Mouse (Mus musculus): Measurements from ENCODE around the gene Hbb-bs. TPM values are rescaled to one million over a fixed set of nuclear protein-coding genes. Genes with fewer than 3 reads are reported as not detected.
"Not testable (repeated sequence)": the region's sequence is repeated elsewhere in the genome, so short reads cannot be mapped to it uniquely, and the experiment has no call there.

The Hbb-bs gene
- polyA plus RNA-seq, 1 experiment from 2014 or later = 259 TPM

DNA sequence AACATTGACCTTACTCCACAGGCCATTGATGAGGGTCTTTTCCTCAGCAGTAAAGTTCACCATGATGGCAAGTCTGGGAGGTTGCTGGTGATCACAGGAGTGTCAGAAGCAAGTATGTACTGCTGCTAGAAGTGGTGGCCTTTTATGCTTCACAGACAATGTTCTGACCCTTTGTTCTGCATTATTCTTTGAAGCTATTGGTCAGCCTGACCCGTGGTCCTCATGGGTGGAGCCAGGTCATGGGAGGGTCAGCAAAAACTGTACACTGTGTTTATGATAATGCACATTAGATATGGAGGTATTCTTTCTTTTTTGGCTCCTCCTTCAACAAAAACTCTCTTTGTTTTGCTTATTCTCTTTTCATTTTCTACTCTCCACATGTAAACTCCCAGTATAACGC, 25.2 kb upstream of the Hbb-bs start, which contains the start of gene Hbb-y:
Gene Hbb-y, minus strand, starts transcription at position 127 of the 400 bp plus-strand sequence.
- no peaks in the 10 kb centered on the region for H3K4me1 ChIP-seq (ENCODE audit: control insufficient read depth, insufficient read depth, low read length)
- H3K27ac ChIP-seq (ENCODE audit: low read depth, low read length) = no peak within 1 kb of the TSS
- H3K27me3 ChIP-seq (ENCODE audit: control insufficient read depth, insufficient read depth, low read length) = no peaks in the 10 kb centered on the region
- H3K9ac ChIP-seq (ENCODE audit: low read length) = no peak within 1 kb of the TSS
- no peak within 1 kb of the TSS for H3K4me2 ChIP-seq
- H3K36me3 ChIP-seq (ENCODE audit: control insufficient read depth, insufficient read depth, low read length) = no peaks in the 10 kb centered on the region
- no peaks in the 10 kb centered on the region for H3K9me3 ChIP-seq (ENCODE audit: control insufficient read depth, low read length)
- 76% methylated on average over 2 of the region's 2 CpGs for WGBS
- 0 out of 2 replicates have a peak, but pooled peaks have one; percentile 4 for ATAC-seq (ENCODE audit: low FRiP score)
- H3K4me3 ChIP-seq (ENCODE audit: low read depth, low read length) = no peak within 1 kb of the TSS
- no peak for DNase-seq (ENCODE audit: low spot score, missing footprints)

DNA sequence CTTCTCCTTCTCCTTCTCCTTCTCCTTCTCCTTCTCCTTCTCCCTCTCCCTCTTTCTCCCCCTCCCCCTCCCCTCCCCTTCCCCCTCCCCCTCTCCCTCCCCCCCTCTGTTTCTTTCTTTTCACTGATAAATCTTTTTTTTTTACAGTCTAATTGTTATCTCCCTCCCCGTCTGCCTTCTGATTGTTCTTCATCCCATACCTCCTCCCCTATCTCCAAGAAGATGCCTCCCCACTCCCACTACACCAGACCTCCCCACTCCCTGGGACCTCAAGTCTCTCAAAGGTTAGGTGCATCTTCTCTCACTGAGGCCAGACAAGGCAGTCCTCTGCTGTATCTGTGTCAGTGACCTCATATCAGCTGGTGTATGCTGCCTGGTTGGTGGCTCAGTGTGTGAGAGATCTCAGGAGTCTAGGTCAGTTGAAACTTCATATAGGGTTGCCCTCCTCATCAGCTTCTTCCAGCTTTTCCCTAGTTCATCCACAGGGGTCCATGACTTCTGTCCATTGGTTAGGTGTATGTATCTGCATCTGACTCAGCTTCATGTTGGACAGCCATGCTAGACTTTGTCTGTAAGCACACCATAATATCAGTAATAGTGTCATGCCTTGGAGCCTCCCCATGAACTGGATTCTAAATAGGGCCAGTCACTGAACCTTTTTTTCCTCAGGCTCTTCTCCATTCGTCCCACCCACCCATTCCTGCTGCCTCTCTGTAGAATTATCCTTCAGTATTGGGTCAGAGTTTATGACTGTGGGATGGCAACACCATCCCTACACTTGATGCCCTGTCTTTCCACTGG, 16.8 kb upstream of the Hbb-bs start:
- Histone ChIP-seq H3K4me1 (ENCODE audit: control insufficient read depth, insufficient read depth, low read length) (no peaks in the 10 kb centered on the region), H3K4me3 (ENCODE audit: low read depth, low read length) (no peak overlapping the region), H3K36me3 (ENCODE audit: control insufficient read depth, insufficient read depth, low read length) (no peaks in the 10 kb centered on the region), H3K27ac (ENCODE audit: low read depth, low read length) (no peak overlapping the region), H3K27me3 (ENCODE audit: control insufficient read depth, insufficient read depth, low read length) (no peaks in the 10 kb centered on the region), H3K9me3 (ENCODE audit: control insufficient read depth, low read length) (no peaks in the 10 kb centered on the region), H3K4me2 (no peak overlapping the region), H3K9ac (ENCODE audit: low read length) (no peak overlapping the region)
- DNase-seq (ENCODE audit: low spot score, missing footprints) = no peak
- no peak for ATAC-seq (ENCODE audit: low FRiP score)
- 40% methylated on average over 1 of the region's 2 CpGs for WGBS

DNA sequence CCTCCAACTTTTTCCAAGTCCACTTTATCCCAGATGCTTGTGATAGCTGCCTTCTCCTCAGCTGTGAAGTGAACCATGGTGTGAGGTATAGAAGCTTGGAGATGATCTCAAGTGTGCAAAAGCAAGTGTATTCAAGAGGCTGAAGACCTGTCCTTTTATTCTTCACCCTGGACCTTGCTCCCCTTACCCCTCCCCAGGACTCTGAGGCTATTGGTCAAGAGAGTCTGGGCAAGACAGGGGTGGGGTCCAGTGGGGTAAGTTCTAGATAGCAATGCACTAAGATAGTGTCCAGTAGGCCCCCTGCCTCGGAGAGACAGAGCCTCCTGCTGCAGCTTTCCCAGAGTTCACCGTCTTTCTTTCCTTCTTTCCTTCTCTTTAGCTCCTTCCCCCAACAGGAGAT, 15.1 kb upstream of the Hbb-bs start, which contains the start of gene Hbb-bh1:
Gene Hbb-bh1, minus strand, starts transcription at position 131 of the 400 bp plus-strand sequence.
- Histone ChIP-seq H3K4me1 (ENCODE audit: control insufficient read depth, insufficient read depth, low read length) (no peaks in the 10 kb centered on the region), H3K4me3 (ENCODE audit: low read depth, low read length) (no peak within 1 kb of the TSS), H3K27me3 (ENCODE audit: control insufficient read depth, insufficient read depth, low read length) (no peaks in the 10 kb centered on the region), H3K4me2 (no peak within 1 kb of the TSS), H3K27ac (ENCODE audit: low read depth, low read length) (no peak within 1 kb of the TSS), H3K9me3 (ENCODE audit: control insufficient read depth, low read length) (no peaks in the 10 kb centered on the region), H3K36me3 (ENCODE audit: control insufficient read depth, insufficient read depth, low read length) (no peaks in the 10 kb centered on the region), H3K9ac (ENCODE audit: low read length) (no peak within 1 kb of the TSS)
- 79% methylated on average over 2 of the region's 2 CpGs for WGBS
- DNase-seq (ENCODE audit: low spot score, missing footprints) = no peak
- no peak for ATAC-seq (ENCODE audit: low FRiP score)

DNA sequence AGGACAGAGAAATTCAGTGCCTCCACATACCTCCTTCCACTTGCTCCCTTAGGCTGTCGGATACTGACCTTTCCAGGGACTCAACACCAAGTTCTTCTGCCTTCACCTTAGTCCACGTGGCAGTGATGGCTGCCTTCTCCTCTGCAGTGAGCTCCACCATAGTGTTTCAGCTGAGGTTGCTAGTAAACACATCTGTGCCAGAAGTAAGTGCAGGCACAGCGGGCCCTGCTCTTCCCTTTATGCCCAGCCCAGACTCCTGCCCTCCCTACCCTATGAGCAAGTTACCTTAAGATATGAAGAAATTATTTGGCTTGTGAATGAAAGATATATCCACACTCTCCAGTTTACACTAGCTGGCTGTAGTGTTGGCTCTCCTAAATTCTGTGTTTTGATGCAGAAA, 12.4 kb upstream of the Hbb-bs start, which contains the start of gene Hbb-bh2:
Gene Hbb-bh2, minus strand, starts transcription at position 253 of the 400 bp plus-strand sequence.
- no peak for DNase-seq (ENCODE audit: low spot score, missing footprints)
- ATAC-seq (ENCODE audit: low FRiP score) = no peak
- no peaks in the 10 kb centered on the region for H3K27me3 ChIP-seq (ENCODE audit: control insufficient read depth, insufficient read depth, low read length)

DNA sequence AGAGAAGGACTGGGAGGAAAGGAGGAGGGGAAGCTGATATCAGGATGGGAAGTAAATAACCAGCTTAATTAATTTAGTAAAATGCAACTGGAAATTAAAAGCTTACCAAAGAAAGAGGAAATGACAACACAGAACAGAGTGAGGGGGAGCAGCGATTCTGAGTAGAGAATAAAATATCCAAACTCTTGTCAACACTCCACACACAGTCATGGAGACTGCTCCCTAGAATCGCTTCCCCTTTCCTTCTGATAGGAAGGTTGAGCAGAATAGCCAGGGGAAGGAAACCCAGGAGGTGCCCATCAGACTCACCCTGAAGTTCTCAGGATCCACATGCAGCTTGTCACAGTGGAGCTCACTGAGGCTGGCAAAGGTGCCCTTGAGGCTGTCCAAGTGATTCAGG, 757 bp downstream of the Hbb-bs start:
- DNase-seq (ENCODE audit: low spot score, missing footprints); H3K27ac ChIP-seq (ENCODE audit: low read depth, low read length); H3K27me3 ChIP-seq (ENCODE audit: control insufficient read depth, insufficient read depth, low read length); H3K4me1 ChIP-seq (ENCODE audit: control insufficient read depth, insufficient read depth, low read length); H3K36me3 ChIP-seq (ENCODE audit: control insufficient read depth, insufficient read depth, low read length); H3K9ac ChIP-seq (ENCODE audit: low read length); H3K4me3 ChIP-seq (ENCODE audit: low read depth, low read length); H3K9me3 ChIP-seq (ENCODE audit: control insufficient read depth, low read length); H3K4me2 ChIP-seq; ATAC-seq (ENCODE audit: low FRiP score): not testable (repeated sequence)
- no CpG with 5 or more reads among the region's 2 CpGs for WGBS

More for the DNA sequence above, 12.4 kb upstream of the Hbb-bs start, which contains the start of gene Hbb-bh2:
- no peak within 1 kb of the TSS for H3K9ac ChIP-seq (ENCODE audit: low read length)
- 77% methylated on average over 3 of the region's 3 CpGs for WGBS
- H3K27ac ChIP-seq (ENCODE audit: low read depth, low read length) = no peak within 1 kb of the TSS
- H3K36me3 ChIP-seq (ENCODE audit: control insufficient read depth, insufficient read depth, low read length) = no peaks in the 10 kb centered on the region
- no peak within 1 kb of the TSS for H3K4me2 ChIP-seq
- H3K4me3 ChIP-seq (ENCODE audit: low read depth, low read length) = no peak within 1 kb of the TSS
- H3K9me3 ChIP-seq (ENCODE audit: control insufficient read depth, low read length) = no peaks in the 10 kb centered on the region
- H3K4me1 ChIP-seq (ENCODE audit: control insufficient read depth, insufficient read depth, low read length) = no peaks in the 10 kb centered on the region

DNA sequence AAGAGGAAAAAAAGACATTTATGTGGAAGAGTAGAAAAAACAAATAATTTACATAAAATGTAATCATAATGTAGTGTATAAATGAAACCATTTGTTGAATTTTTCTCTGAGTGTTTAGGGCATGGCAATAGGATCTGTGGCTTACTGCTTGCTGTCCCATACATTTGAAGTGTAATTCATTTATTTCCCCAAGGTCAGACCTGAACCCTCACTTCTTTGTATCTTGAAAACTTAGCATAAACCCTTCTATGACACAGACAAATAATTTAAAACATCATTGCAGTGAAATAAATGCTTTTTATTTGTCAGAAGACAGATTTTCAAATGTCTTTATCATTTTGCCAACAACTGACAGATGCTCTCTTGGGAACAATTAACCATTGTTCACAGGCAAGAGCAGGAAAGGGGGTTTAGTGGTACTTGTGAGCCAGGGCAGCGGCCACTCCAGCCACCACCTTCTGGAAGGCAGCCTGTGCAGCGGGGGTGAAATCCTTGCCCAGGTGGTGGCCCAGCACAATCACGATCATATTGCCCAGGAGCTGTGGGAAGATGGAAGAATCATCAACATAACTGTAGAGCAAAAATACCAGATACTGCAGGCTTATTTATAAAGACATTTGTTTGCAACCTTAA, 1.5 kb downstream of the Hbb-bs start:
- no peak overlapping the region for H3K4me3 ChIP-seq (ENCODE audit: low read depth, low read length)
- no peaks in the 10 kb centered on the region for H3K27me3 ChIP-seq (ENCODE audit: control insufficient read depth, insufficient read depth, low read length)
- 85% methylated on average over 3 of the region's 3 CpGs for WGBS
- no peak overlapping the region for H3K4me2 ChIP-seq
- no peaks in the 10 kb centered on the region for H3K36me3 ChIP-seq (ENCODE audit: control insufficient read depth, insufficient read depth, low read length)
- H3K9me3 ChIP-seq (ENCODE audit: control insufficient read depth, low read length) = no peaks in the 10 kb centered on the region
- no peak for DNase-seq (ENCODE audit: low spot score, missing footprints)
- H3K9ac ChIP-seq (ENCODE audit: low read length) = no peak overlapping the region
- no peaks in the 10 kb centered on the region for H3K4me1 ChIP-seq (ENCODE audit: control insufficient read depth, insufficient read depth, low read length)
- no peak for ATAC-seq (ENCODE audit: low FRiP score)
- H3K27ac ChIP-seq (ENCODE audit: low read depth, low read length) = no peak overlapping the region

DNA sequence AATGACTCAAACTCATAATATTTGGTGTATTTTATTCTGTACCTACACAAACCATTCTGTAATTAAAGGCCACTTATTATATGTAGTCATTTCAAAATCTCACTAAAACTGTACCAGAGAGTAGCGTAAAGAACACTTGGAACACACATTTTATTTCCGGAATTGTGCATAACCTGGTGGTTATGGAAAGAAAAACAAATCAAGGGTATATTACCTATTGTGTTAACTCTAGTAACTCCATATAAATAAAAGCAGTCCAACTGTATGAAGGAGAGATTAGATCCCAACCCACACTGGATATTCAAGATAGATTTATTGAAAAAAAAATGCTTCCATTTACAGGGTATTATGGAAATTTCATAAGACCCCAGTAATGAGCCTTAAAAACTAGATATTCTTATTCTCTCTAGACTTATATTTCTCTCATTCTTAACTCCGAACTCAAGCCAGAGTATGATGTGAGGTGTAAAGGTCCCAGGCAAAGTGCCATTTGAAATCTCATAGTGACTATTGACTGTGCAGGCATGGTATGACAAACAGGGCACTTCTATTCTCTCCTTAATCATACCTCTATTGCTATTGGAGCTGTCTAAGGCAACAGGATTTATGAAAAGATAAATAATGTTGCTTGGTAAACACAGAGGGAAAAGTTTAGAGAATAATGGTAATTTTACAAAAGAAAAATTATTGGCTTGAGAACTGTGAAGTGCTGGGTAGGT, 2.2 kb downstream of the Hbb-bs start:
- ATAC-seq (ENCODE audit: low FRiP score) = no peak
- no peaks in the 10 kb centered on the region for H3K9me3 ChIP-seq (ENCODE audit: control insufficient read depth, low read length)

DNA sequence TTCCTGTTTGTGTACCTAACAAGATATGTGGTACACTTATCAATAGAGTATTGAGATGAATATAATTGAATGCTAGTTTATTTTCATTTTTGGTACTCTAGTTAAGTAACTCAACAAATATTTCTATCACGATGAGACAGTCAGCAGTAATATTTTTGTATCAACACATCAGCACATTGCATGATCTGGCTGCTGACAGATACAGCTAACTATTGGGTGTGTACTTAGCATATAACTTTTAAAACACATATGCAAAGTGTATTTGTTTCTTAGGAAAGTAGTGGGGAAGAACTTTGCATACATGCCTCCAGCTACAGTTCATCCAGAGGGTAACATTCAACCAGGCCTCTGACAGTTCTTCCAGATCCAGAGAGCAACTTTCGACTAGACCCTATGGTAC, 3.3 kb downstream of the Hbb-bs start:
- H3K4me3 ChIP-seq (ENCODE audit: low read depth, low read length) = no peak overlapping the region
- no peak overlapping the region for H3K4me2 ChIP-seq
- no peaks in the 10 kb centered on the region for H3K36me3 ChIP-seq (ENCODE audit: control insufficient read depth, insufficient read depth, low read length)
- H3K27ac ChIP-seq (ENCODE audit: low read depth, low read length) = no peak overlapping the region
- no peaks in the 10 kb centered on the region for H3K27me3 ChIP-seq (ENCODE audit: control insufficient read depth, insufficient read depth, low read length)
- H3K4me1 ChIP-seq (ENCODE audit: control insufficient read depth, insufficient read depth, low read length) = no peaks in the 10 kb centered on the region
- H3K9me3 ChIP-seq (ENCODE audit: control insufficient read depth, low read length) = no peaks in the 10 kb centered on the region
- DNase-seq (ENCODE audit: low spot score, missing footprints) (no peak), ATAC-seq (ENCODE audit: low FRiP score) (no peak)
- 89% methylated on average over 2 of the region's 2 CpGs for WGBS
- no peak overlapping the region for H3K9ac ChIP-seq (ENCODE audit: low read length)

More for the DNA sequence above, 2.2 kb downstream of the Hbb-bs start:
- no peaks in the 10 kb centered on the region for H3K27me3 ChIP-seq (ENCODE audit: control insufficient read depth, insufficient read depth, low read length)
- H3K27ac ChIP-seq (ENCODE audit: low read depth, low read length) = no peak overlapping the region
- H3K4me1 ChIP-seq (ENCODE audit: control insufficient read depth, insufficient read depth, low read length) = no peaks in the 10 kb centered on the region
- no peak overlapping the region for H3K9ac ChIP-seq (ENCODE audit: low read length)
- no peak overlapping the region for H3K4me3 ChIP-seq (ENCODE audit: low read depth, low read length)
- DNase-seq (ENCODE audit: low spot score, missing footprints) = no peak
- H3K4me2 ChIP-seq = no peak overlapping the region
- 88% methylated on average over 3 of the region's 3 CpGs for WGBS
- no peaks in the 10 kb centered on the region for H3K36me3 ChIP-seq (ENCODE audit: control insufficient read depth, insufficient read depth, low read length)

DNA sequence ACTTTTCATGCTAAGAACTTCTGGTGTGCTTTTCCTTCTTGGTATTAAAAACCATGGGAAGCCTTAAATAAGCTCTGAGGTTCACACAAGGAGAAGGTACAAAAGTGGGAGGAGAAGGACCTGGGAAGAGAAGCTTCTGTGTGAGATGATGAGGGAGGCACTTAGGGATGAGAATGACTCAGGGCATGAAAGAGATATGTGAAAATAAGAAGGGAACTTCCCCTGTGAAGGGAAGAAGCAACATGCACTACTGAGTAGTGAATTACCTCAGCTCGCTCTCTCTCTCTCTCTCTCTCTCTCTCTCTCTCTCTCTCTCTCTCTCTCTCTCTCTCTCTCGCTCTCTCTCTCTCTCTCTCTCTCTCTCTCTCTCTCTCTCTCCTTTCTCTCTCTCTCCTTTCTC, 12.8 kb downstream of the Hbb-bs start:
- ATAC-seq (ENCODE audit: low FRiP score); H3K4me1 ChIP-seq (ENCODE audit: control insufficient read depth, insufficient read depth, low read length); H3K27me3 ChIP-seq (ENCODE audit: control insufficient read depth, insufficient read depth, low read length); H3K9ac ChIP-seq (ENCODE audit: low read length); DNase-seq (ENCODE audit: low spot score, missing footprints); H3K4me2 ChIP-seq; H3K36me3 ChIP-seq (ENCODE audit: control insufficient read depth, insufficient read depth, low read length); H3K9me3 ChIP-seq (ENCODE audit: control insufficient read depth, low read length); H3K4me3 ChIP-seq (ENCODE audit: low read depth, low read length); H3K27ac ChIP-seq (ENCODE audit: low read depth, low read length): not testable (repeated sequence)
- 92% methylated on average over 1 of the region's 2 CpGs for WGBS

All from midbrain, embryonic 11.5 days (tissue).